Mouse (Mus musculus) limb, embryonic 11.5 days (tissue): ENCODE measurements around the gene Xpnpep3. TPM values are rescaled to one million over a fixed set of nuclear protein-coding genes. Genes with fewer than 3 reads are reported as not detected.

Experiments
- ATAC-seq: fragments of 200-750 bp; cut with Nextera tagmentation; 2 replicates; pipeline ENCODE4 v1.8.0; 2017; ENCODE audit warnings: low read depth; ENCODE audit not compliant: insufficient number of reproducible peaks, low FRiP score, low TSS enrichment
- DNase-seq: peaks from one replicate; pipeline ENCODE4 v3.0.0-alpha.2; 2015; ENCODE audit warnings: low spot score
- H3K27ac ChIP-seq: fragments of 300-500 bp; sonication (generic); replicated peaks from 2 replicates; pipeline ENCODE4 v1.5.1; 2014; ENCODE audit warnings: low read depth, mild to moderate bottlenecking, low read length
- H3K27me3 ChIP-seq: fragments of 300-500 bp; sonication (generic); 2 replicates; pipeline ENCODE4 v1.6.1; 2014; ENCODE audit warnings: mild to moderate bottlenecking, low read length, mixed read lengths; ENCODE audit not compliant: control insufficient read depth, insufficient read depth
- H3K36me3 ChIP-seq: fragments of 300-500 bp; sonication (generic); 2 replicates; pipeline ENCODE4 v1.6.1; 2014; ENCODE audit warnings: mild to moderate bottlenecking, low read length, moderate library complexity, mixed read lengths; ENCODE audit not compliant: control insufficient read depth, insufficient read depth
- H3K4me1 ChIP-seq: fragments of 300-500 bp; sonication (generic); 2 replicates; pipeline ENCODE4 v1.6.1; 2014; ENCODE audit warnings: low read length, mixed read lengths; ENCODE audit not compliant: control insufficient read depth, insufficient read depth
- H3K4me2 ChIP-seq: fragments of 300-500 bp; sonication (generic); 2 replicates; pipeline ENCODE4 v1.6.1; 2014; ENCODE audit warnings: low read depth, mild to moderate bottlenecking, moderate library complexity; ENCODE audit not compliant: severe bottlenecking
- H3K4me3 ChIP-seq: fragments of 300-500 bp; sonication (generic); 2 replicates; pipeline ENCODE4 v1.5.1; 2014; ENCODE audit warnings: low read depth, low read length
- H3K9ac ChIP-seq: fragments of 300-500 bp; sonication (generic); 2 replicates; pipeline ENCODE4 v1.6.1; 2014; ENCODE audit warnings: mild to moderate bottlenecking, low read length
- H3K9me3 ChIP-seq: fragments of 300-500 bp; sonication (generic); 2 replicates; pipeline ENCODE4 v1.6.1; 2016; ENCODE audit warnings: low read length; ENCODE audit not compliant: control insufficient read depth
- WGBS: fragments of 180-500 bp; shearing (Covaris S2); extraction: QIAGEN DNeasy Blood & Tissue Kit; methylation state at CpG from one replicate; pipeline ENCODE4 v1.1.7; 2014; 5-methylcytosine and 5-hydroxymethylcytosine counted together
- polyA plus RNA-seq: library from polyadenylated mRNA; unstranded; fragments of >200 nt; fragmentation: Nextera tagmentation; extraction: Ambion mirVana; gene quantifications from 2 replicates; pipeline ENCODE4 v1.2.1, GENCODE M21; 2014

The Xpnpep3 gene
- polyA plus RNA-seq, 1 experiment from 2014 or later = 8.6 TPM

DNA sequence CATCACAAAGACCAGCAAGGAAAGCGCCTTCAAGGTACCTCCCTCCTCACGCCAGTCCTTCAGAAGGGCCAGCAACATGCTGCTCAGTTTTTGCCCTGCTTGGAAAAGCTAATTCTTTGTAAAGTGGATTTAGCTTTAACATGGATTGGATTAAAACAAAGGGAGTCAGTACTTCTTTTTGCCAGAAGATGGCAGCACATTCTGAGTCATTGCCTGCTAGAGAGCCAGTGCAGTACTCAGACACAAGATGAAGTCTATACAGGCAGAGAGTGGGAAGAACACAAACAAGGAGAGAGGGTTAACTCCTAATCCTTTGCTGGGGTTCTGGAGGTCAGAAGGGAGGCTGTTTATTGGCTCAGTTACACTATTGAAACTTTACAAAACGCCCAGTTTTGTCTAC lies 48.5 kb downstream of the Xpnpep3 start:
- no peaks in the 10 kb centered on the region for H3K9me3 ChIP-seq
- no peak overlapping the region for H3K27ac ChIP-seq
- no peaks in the 10 kb centered on the region for H3K4me1 ChIP-seq
- no peak overlapping the region for H3K4me2 ChIP-seq
- DNase-seq (peak; percentile 71), ATAC-seq (no peak)
- no peaks in the 10 kb centered on the region for H3K27me3 ChIP-seq
- H3K36me3 ChIP-seq = peaks cover 4% of the 10 kb centered on the region
- no peak overlapping the region for H3K4me3 ChIP-seq
- no peak overlapping the region for H3K9ac ChIP-seq
- 62% methylated on average over 3 of the region's 3 CpGs for WGBS

DNA sequence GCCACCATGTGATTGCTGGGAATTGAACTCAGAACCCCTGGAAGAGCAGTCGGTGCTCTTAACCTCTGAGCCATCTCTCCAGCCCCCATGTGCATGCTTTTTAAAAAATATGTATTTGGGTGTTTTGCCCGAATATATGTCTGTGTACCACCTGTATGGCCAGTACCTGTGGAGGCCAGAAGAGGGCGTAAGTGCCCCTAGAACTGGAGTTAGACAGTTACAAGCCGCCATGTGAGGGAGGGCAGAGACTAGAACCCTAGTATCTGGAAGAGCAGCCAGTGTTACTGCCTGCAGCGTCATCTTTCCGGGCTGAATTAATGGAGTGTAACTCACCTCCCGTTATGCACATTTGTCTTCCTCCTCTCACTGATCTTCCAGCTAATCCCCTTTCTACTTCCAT lies 61.6 kb downstream of the Xpnpep3 start:
- Histone ChIP-seq H3K9ac (no peak overlapping the region), H3K4me2 (no peak overlapping the region), H3K36me3 (no peaks in the 10 kb centered on the region), H3K27ac (no peak overlapping the region), H3K27me3 (no peaks in the 10 kb centered on the region), H3K9me3 (no peaks in the 10 kb centered on the region; the same call in 1 of the 2 replicates), H3K4me1 (no peaks in the 10 kb centered on the region), H3K4me3 (no peak overlapping the region)
- WGBS = 80% methylated on average over 7 of the region's 7 CpGs
- no peak for ATAC-seq
- DNase-seq = no peak

DNA sequence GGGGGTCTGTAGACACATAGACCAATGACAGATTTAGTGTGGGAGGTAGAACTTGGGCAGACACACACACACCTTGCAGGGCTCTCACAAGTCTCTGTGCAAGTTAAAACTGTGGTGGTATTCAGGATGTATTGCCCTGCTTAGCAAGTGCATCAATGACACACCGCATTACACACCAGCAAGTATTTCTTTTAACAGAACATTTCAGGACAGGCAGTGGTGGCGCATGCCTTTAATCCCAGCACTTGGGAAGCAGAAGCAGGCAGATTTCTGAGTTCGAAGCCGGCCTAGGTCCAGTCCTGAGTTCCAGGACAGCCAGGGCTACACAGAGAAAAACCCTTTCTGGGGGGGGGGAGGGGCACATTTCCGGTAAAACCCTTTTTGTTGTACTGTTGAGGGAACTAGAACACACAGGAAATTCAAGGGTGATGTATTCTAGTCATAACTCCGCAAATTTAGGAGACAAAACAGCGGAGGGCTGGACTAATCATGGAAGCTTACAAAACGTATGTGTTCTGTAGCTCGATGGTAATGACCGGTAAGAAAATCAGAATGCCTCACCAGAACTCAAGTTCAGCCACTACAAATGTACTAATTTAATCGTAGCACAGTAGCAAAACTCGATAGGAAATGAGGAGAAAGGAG lies 65.2 kb downstream of the Xpnpep3 start:
- ATAC-seq (no peak), DNase-seq (no peak)
- H3K36me3 ChIP-seq = peaks cover 4% of the 10 kb centered on the region; the same call in 1 of the 2 replicates
- H3K9me3 ChIP-seq = no peaks in the 10 kb centered on the region; the same call in 1 of the 2 replicates
- no peaks in the 10 kb centered on the region for H3K27me3 ChIP-seq
- peak overlapping the region; percentile 61 for H3K4me3 ChIP-seq
- peaks cover 4% of the 10 kb centered on the region; the same call in 1 of the 2 replicates for H3K4me1 ChIP-seq
- peak overlapping the region; percentile 56 for H3K4me2 ChIP-seq
- H3K27ac ChIP-seq = peak overlapping the region; percentile 57
- H3K9ac ChIP-seq = peak overlapping the region; percentile 73
- 81% methylated on average over 12 of the region's 12 CpGs for WGBS

DNA sequence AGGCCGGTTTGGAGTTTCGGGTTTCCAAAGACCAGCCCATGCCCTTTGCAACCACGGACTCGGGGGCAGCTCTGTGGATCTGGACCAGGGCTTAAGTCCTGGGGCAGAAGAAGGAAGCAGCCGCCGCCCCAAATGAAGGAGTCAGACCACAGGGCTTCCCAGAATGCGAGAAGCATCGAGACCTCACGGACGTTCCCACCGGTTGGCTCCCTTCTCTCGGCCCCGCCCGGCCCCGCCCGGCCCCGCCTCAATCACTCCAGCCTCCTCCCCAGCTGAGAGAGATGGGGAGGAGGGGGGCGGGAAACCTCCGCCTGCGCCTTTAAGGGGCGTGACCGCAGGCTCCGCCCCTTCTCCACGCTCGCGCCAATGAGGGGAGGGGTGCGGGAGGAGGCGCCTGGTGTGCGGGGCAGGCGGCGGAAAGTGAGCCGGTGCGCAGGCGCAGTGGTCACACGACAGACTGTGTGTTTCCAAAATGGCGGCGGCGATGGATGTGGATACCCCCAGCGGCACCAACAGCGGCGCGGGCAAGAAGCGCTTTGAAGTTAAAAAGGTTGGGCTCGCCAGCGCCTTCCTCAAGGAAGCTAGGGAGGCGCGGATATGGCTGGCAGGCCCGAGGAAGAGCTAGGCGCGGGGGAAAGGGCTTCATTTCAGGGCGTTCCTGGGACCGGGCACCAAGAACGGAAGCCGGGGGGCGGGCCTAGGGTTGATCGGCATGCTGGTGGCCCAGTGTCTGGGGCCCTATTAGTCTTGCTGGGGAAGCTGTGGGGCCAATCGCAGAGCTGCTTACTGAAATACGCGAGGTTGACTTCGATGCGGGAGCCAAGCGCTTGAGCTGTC lies 66.2 kb downstream of the Xpnpep3 start, which contains the start of gene Rbx1:
Gene Rbx1 (plus strand): TSS at position 396 of the 837 bp plus-strand sequence.
- DNase-seq (peak; percentile 99), ATAC-seq (peak; percentile 97)
- WGBS = 0% methylated on average over 61 of the region's 62 CpGs
- H3K9me3 ChIP-seq = no peaks in the 10 kb centered on the region; the same call in 1 of the 2 replicates
- peak within 1 kb of the TSS; percentile 61 for H3K4me3 ChIP-seq
- peaks cover 4% of the 10 kb centered on the region; the same call in 1 of the 2 replicates for H3K4me1 ChIP-seq
- H3K27ac ChIP-seq = peak within 1 kb of the TSS; percentile 57
- peak within 1 kb of the TSS; percentile 62 for H3K4me2 ChIP-seq
- no peaks in the 10 kb centered on the region for H3K27me3 ChIP-seq
- H3K9ac ChIP-seq = peak within 1 kb of the TSS; percentile 73
- H3K36me3 ChIP-seq = peaks cover 10% of the 10 kb centered on the region; the same call in 1 of the 2 replicates

DNA sequence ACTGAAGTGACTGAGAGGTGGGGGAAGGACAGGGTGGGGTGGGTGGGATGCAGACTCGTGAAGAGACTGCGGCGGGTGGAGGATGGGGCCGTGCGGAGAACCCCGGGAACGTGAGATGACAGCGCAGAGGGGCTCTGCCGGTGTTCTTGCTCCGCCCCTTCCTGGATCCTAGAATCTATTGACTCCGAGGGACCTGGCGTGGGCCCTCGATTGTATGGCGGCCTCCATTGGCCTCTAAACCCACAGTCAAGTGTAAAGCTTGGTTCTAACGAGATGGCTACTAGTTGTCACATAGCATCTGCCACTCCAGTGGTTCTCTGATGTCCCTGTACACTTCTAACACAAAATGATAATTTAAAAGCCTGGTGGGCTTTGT lies 66.8 kb downstream of the Xpnpep3 start:
- 0% methylated on average over 15 of the region's 15 CpGs for WGBS
- H3K27me3 ChIP-seq = no peaks in the 10 kb centered on the region

DNA sequence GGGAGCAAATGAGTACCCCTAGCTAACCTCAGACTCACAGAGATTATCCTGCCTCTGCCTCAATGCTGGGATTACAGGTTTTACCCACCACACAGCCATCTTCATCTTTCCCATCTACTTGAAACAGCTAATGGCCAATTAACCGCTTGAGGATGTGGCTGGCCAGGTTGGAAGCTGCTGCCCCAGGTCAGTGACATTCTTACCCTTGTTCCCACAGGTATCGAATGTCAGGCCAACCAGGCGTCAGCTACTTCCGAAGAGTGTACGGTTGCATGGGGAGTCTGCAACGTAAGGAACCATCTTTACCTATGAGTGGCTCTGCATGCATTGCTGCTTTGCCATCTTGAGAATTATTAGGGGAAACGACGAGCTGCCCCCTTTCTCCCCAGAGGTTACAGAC lies 70.8 kb downstream of the Xpnpep3 start:
- Histone ChIP-seq H3K4me2 (no peak overlapping the region), H3K4me1 (peaks cover 4% of the 10 kb centered on the region; the same call in 1 of the 2 replicates), H3K27me3 (no peaks in the 10 kb centered on the region), H3K9me3 (no peaks in the 10 kb centered on the region), H3K36me3 (peaks cover 26% of the 10 kb centered on the region; the same call in 1 of the 2 replicates), H3K9ac (no peak overlapping the region), H3K4me3 (no peak overlapping the region), H3K27ac (no peak overlapping the region)
- DNase-seq (peak; percentile 24), ATAC-seq (no peak)
- whole genome bisulfite sequencing = 68% methylated on average over 8 of the region's 8 CpGs

More for the DNA sequence above, 66.8 kb downstream of the Xpnpep3 start:
- H3K36me3 ChIP-seq = peaks cover 15% of the 10 kb centered on the region; the same call in 1 of the 2 replicates
- peak overlapping the region; percentile 43; the same call in 1 of the 2 replicates for H3K27ac ChIP-seq
- H3K9ac ChIP-seq = peak overlapping the region; percentile 62
- ATAC-seq = no peak; the same call in 1 of the 2 replicates
- H3K4me1 ChIP-seq = peaks cover 4% of the 10 kb centered on the region; the same call in 1 of the 2 replicates
- H3K4me3 ChIP-seq = peak overlapping the region; percentile 61
- peak overlapping the region; percentile 62 for H3K4me2 ChIP-seq
- no peak for DNase-seq
- no peaks in the 10 kb centered on the region; the same call in 1 of the 2 replicates for H3K9me3 ChIP-seq

DNA sequence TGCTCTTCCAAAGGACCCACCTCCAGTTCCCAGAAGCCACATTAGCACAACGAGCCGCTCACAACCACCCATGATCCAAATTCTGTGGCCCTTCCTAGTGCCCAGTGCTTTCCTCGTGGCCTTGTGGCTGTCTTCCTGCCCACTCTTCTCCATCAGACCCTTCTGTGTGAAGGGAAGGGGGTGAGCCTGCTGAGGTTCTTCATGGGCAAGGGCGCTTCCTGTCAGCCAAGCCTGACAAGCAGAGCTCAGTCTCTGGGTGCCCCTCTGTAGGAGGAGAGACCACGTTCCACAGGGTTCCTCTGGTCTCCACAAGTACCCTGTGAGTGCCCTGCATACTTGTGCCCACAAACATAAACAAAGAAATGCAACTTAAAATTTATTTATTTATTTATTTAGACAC lies 72.3 kb downstream of the Xpnpep3 start:
- Histone ChIP-seq H3K9me3 (no peaks in the 10 kb centered on the region), H3K9ac (no peak overlapping the region), H3K36me3 (peaks cover 26% of the 10 kb centered on the region; the same call in 1 of the 2 replicates), H3K4me1 (peaks cover 6% of the 10 kb centered on the region), H3K4me2 (no peak overlapping the region), H3K27me3 (no peaks in the 10 kb centered on the region), H3K27ac (no peak overlapping the region), H3K4me3 (no peak overlapping the region)
- no peak for ATAC-seq
- WGBS = 96% methylated on average over 5 of the region's 5 CpGs
- no peak for DNase-seq

DNA sequence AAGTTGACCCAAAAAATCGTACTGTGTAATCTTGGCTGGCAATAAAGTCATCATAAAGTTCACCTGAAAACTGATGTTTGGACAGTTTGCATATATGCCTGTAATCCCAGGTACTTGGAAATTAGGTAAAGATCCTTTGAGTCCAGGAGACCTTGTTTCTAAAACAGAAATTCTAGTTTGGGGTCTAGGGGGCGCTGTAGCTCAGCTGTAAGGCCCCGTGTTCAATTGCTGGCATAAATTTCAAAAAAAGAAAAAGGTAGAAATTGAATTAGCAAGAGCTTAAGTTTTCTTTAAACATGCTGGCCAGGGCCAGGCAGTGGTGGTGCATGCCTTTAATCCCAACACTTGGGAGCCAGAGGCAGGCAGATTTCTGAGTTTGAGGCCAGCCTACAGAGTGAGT lies 75.7 kb downstream of the Xpnpep3 start:
- H3K27ac ChIP-seq = no peak overlapping the region
- H3K4me3 ChIP-seq = no peak overlapping the region

More for the DNA sequence above, 75.7 kb downstream of the Xpnpep3 start:
- Histone ChIP-seq H3K4me2 (no peak overlapping the region), H3K9ac (no peak overlapping the region), H3K27me3 (no peaks in the 10 kb centered on the region), H3K4me1 (peaks cover 3% of the 10 kb centered on the region; the same call in 1 of the 2 replicates), H3K36me3 (peaks cover 21% of the 10 kb centered on the region; the same call in 1 of the 2 replicates), H3K9me3 (no peaks in the 10 kb centered on the region)
- no peak for DNase-seq
- ATAC-seq = no peak
- WGBS = 52% methylated on average over 3 of the region's 3 CpGs
